In the genomic region with DNA sequence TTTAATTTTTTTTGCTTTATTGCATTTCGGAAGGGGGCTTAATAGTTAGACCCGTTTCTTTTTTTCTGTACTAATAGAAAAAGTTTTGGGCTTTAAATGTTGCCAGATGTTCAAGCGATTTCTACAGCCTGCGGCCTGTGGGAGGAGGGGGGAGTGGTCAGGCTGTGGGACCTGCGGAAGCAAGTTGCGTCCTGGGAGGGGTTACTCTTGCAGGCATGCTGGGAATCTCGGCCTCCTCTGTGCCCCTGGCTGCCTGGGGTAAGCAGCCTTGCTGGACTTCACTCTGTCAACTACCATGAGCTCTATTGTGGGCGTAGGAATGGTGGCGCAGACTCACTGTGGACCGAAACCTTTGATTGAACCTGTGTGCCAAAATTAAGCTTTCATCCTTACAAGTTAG, we compare ENCODE assay signal across 12 mouse cellular contexts. TPM values are rescaled to one million over a fixed set of nuclear protein-coding genes. Genes with fewer than 3 reads are reported as not detected.
DNase-seq lines count a peak whose midpoint lies in the region; ATAC-seq and TF ChIP-seq lines count a peak whose summit lies in the region.
"Had no signal": no experiment of that assay in that cellular context is flagged by ENCODE, and none has a peak within 500 bp of the region (broad histone marks: within the 10 kb centered on the region; RNA-seq: fewer than 3 reads in every experiment).

No protein-coding gene starts in this region.

- peak; percentile 52 for DNase-seq in gastrocnemius, adult 2 months
- DNase-seq in gastrocnemius, postnatal 4 days (ENCODE audit: low spot score in 2 of 2), result no peak
- DNase-seq in lung, postnatal 36 days, result peak; percentile 38
- DNase-seq in lung, adult 18-20 months, result no peak
- peak; percentile 26 for DNase-seq in neural tube, embryonic 11.5 days (ENCODE audit: low spot score)
- DNase-seq in thymus, postnatal 25 days, result no peak
- no peak for DNase-seq in cerebellum, postnatal 14 days
- DNase-seq: liver, embryonic 13.5 days had no signal

- intact Hi-C loops in gastrocnemius, adult 2 months (cut with DNase I), result no loop called here

- H3K36me3 ChIP-seq in neural tube, embryonic 11.5 days (ENCODE audit: control insufficient read depth, insufficient read depth, low read length), result no peaks in the 10 kb centered on the region
- H3K36me3 ChIP-seq: midbrain, embryonic 13.5 days had no signal

- no peak for TF ChIP-seq CTCF in gastrocnemius, adult 2 months (IDR thresholded peaks at IDR 0.05)

- 55% methylated on average over 10 of the region's 10 CpGs for WGBS in neural tube, embryonic 11.5 days

- H3K4me3 ChIP-seq in gastrocnemius, adult 2 months, result no peak overlapping the region; the same call in 1 of the 2 replicates
- H3K4me3 ChIP-seq in neural tube, embryonic 11.5 days (ENCODE audit: low read depth, low read length), result no peak overlapping the region
- H3K4me3 ChIP-seq: liver, embryonic 13.5 days; midbrain, embryonic 13.5 days had no signal

- peak overlapping the region; percentile 50 for H3K27ac ChIP-seq in gastrocnemius, adult 2 months
- H3K27ac ChIP-seq in neural tube, embryonic 11.5 days (ENCODE audit: low read depth, low read length), result no peak overlapping the region
- H3K27ac ChIP-seq: hindbrain, postnatal 0 days; liver, embryonic 13.5 days; midbrain, embryonic 13.5 days had no signal

- no peak overlapping the region for H3K4me2 ChIP-seq in neural tube, embryonic 11.5 days (ENCODE audit: low read depth)
- H3K4me2 ChIP-seq: liver, embryonic 13.5 days; midbrain, embryonic 13.5 days had no signal

- peak; percentile 68 for ATAC-seq in granulocyte monocyte progenitor cell, adult 5-6 weeks (replicated peaks; ENCODE audit: poor library complexity, severe bottlenecking)
- ATAC-seq in neural tube, embryonic 11.5 days (ENCODE audit: insufficient read depth, low FRiP score, low TSS enrichment), result no peak
- ATAC-seq: hindbrain, postnatal 0 days; midbrain, embryonic 13.5 days; Patski had no signal

- H3K9ac ChIP-seq in neural tube, embryonic 11.5 days (ENCODE audit: low read length), result no peak overlapping the region
- H3K9ac ChIP-seq: liver, embryonic 13.5 days; midbrain, embryonic 13.5 days had no signal

- no peaks in the 10 kb centered on the region for H3K27me3 ChIP-seq in neural tube, embryonic 11.5 days (ENCODE audit: control insufficient read depth, insufficient read depth, low read length)
- H3K27me3 ChIP-seq: liver, embryonic 13.5 days; midbrain, embryonic 13.5 days; Patski had no signal

- no peaks in the 10 kb centered on the region for H3K4me1 ChIP-seq in neural tube, embryonic 11.5 days (ENCODE audit: control insufficient read depth, insufficient read depth, low read length)
- H3K4me1 ChIP-seq: midbrain, embryonic 13.5 days had no signal

- no peaks in the 10 kb centered on the region for H3K9me3 ChIP-seq in neural tube, embryonic 11.5 days (ENCODE audit: control insufficient read depth, low read length)
- H3K9me3 ChIP-seq: liver, embryonic 13.5 days; midbrain, embryonic 13.5 days had no signal

RNA-seq across cellular contexts. Expression of a gene that starts 22.4 kb away (rescaled TPM):
- 10 to 100 TPM; 25.3 to 31.4 TPM for total RNA-seq in gastrocnemius, adult 2 months (2021)
- 100 to 1,000 TPM; 169 to 187 TPM for total RNA-seq in gastrocnemius, postnatal 4 days (2021)
- 31.1 and 34.6 TPM in 2 replicates for total RNA-seq in granulocyte monocyte progenitor cell, adult 5-6 weeks (2014; fragmentation: Nextera tagmentation)
- total RNA-seq in granulocyte monocyte progenitor cell, adult 5-6 weeks (2017), result 23.6 and 29.6 TPM in 2 replicates
- polyA plus RNA-seq in neural tube, embryonic 11.5 days (2014; fragmentation: Nextera tagmentation; extraction: Ambion mirVana), result 45.3 and 47.8 TPM in 2 replicates

Comparison
In these comparisons a context has a peak if more than half of its experiments do, and no peak if none do; other contexts are left out.
1. DNase-seq: peak in gastrocnemius, adult 2 months (single experiment), lung, postnatal 36 days (single experiment) and neural tube, embryonic 11.5 days (single experiment); none in gastrocnemius, postnatal 4 days (0 of 2), lung, adult 18-20 months (0 of 2), thymus, postnatal 25 days (single experiment) and cerebellum, postnatal 14 days (0 of 2).
2. RNA of a gene that starts 22.4 kb away (total RNA-seq): 169 to 187 TPM in gastrocnemius, postnatal 4 days; 23.6 to 34.6 TPM in granulocyte monocyte progenitor cell, adult 5-6 weeks and 25.3 to 31.4 TPM in gastrocnemius, adult 2 months; every median in the first group is over 4 times any median in the second.